Comparison of ENCODE assay signal across 42 mouse cellular contexts in the genomic region with DNA sequence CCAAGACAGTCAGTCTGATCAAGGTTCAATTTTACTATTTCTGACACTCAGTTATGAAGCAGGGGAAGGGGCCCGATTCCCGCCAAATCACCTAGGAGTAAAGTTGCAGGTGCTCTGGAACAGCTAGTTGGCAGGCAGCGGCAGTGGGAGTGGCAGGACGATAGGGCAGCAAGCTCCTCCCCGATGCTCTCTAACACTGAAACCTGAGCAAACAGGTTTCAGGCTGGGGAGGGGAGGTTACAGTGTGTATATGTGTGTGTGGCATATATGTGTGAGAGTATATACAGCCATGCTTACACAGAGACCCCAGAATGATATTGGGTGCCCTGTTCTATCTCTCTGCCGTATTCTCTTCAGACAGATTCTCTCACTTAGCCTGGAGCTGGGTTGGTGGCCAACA. TPM values are rescaled to one million over a fixed set of nuclear protein-coding genes. Genes with fewer than 3 reads are reported as not detected.
"Had no signal": no experiment of that assay in that cellular context is flagged by ENCODE, and none has a peak within 500 bp of the region (broad histone marks: within the 10 kb centered on the region; RNA-seq: fewer than 3 reads in every experiment).

No protein-coding gene starts in this region.

RNA-seq across cellular contexts. Expression of a gene that starts 48.0 kb away (rescaled TPM):
- total RNA-seq: heart, adult 2 months; heart, adult 8-10 months; heart, postnatal 10 days; heart, postnatal 14 days; heart, postnatal 25 days; heart, postnatal 36 days; heart, postnatal 4 days; hematopoietic stem cell, adult 5-6 weeks; hindbrain, postnatal 0 days; layer of hippocampus, adult 18-20 months; layer of hippocampus, adult 2 months; layer of hippocampus, adult 8-10 months; layer of hippocampus, postnatal 10 days; layer of hippocampus, postnatal 14 days; layer of hippocampus, postnatal 25 days; layer of hippocampus, postnatal 36 days; left cerebral cortex, adult 18-20 months; left cerebral cortex, adult 2 months; left cerebral cortex, adult 8-10 months had no signal
- polyA plus RNA-seq: heart, adult 2 months; heart, embryonic 10.5 days; heart, embryonic 11.5 days; heart, embryonic 12.5 days; heart, embryonic 13.5 days; heart, embryonic 14.5 days; heart, embryonic 15.5 days; heart, embryonic 16.5 days; heart, postnatal 0 days; hindbrain, embryonic 10.5 days; hindbrain, embryonic 11.5 days; hindbrain, embryonic 12.5 days; hindbrain, embryonic 13.5 days; hindbrain, embryonic 14.5 days; hindbrain, embryonic 15.5 days; hindbrain, embryonic 16.5 days; hindbrain, postnatal 0 days; inflammation-experienced regulatory T-cells, adult 6 months; intestine, embryonic 14.5 days; intestine, postnatal 0 days; kidney, embryonic 14.5 days; kidney, embryonic 15.5 days; kidney, embryonic 16.5 days; kidney, postnatal 0 days; large intestine, adult 2 months had no signal

RNA-seq across cellular contexts. Expression of a gene that starts 53.9 kb away (rescaled TPM):
- total RNA-seq: heart, adult 2 months; heart, adult 8-10 months; heart, postnatal 10 days; heart, postnatal 25 days; heart, postnatal 36 days; heart, postnatal 4 days; hematopoietic stem cell, adult 5-6 weeks; hindbrain, postnatal 0 days; layer of hippocampus, adult 18-20 months; layer of hippocampus, adult 2 months; layer of hippocampus, postnatal 10 days; layer of hippocampus, postnatal 14 days; layer of hippocampus, postnatal 25 days; layer of hippocampus, postnatal 36 days; left cerebral cortex, adult 18-20 months; left cerebral cortex, adult 2 months had no signal
- polyA plus RNA-seq: heart, adult 2 months; heart, embryonic 10.5 days; heart, embryonic 11.5 days; heart, embryonic 12.5 days; heart, embryonic 13.5 days; heart, embryonic 14.5 days; heart, embryonic 15.5 days; heart, embryonic 16.5 days; heart, postnatal 0 days; hindbrain, embryonic 10.5 days; hindbrain, embryonic 11.5 days; hindbrain, embryonic 12.5 days; hindbrain, embryonic 13.5 days; hindbrain, embryonic 14.5 days; hindbrain, embryonic 15.5 days; hindbrain, embryonic 16.5 days; hindbrain, postnatal 0 days; inflammation-experienced regulatory T-cells, adult 6 months; intestine, embryonic 14.5 days; kidney, embryonic 14.5 days; kidney, embryonic 15.5 days; kidney, embryonic 16.5 days; kidney, postnatal 0 days; large intestine, adult 2 months had no signal
